Mouse (Mus musculus): ENCODE data around the gene Bin2. TPM values are rescaled to one million over a fixed set of nuclear protein-coding genes. Genes with fewer than 3 reads are reported as not detected.
A peak's percentile ranks its signal among the peaks of the same experiment; 100 is the strongest.

The Bin2 gene
- polyA plus RNA-seq, 1 experiment from 2014 or later, result 1.7 TPM

DNA sequence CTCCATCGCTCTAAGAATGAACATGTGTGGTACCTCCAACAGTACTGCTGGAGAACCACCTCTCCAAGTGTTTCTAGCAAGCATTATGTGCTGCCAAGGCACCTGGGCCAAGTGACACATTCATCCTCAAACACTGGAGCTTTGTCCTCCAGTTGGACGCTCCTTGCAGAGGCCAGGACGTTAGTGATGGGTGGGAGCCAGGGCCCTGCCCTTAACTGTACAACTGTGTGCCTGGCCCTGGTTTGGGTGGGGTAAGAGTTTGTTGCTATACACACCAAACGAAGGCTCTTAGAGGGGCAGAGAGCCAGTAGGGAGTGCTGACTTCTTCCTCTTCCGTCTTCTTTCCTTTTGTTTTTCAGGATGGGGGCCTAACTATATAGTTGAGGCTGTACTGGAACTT, 31.1 kb upstream of the Bin2 start:
- no peak overlapping the region for H3K4me3 ChIP-seq
- ATAC-seq, result no peak
- H3K9me3 ChIP-seq (replicated peaks), result no peaks in the 10 kb centered on the region
- peaks cover 8% of the 10 kb centered on the region; the same call in 1 of the 2 replicates for H3K4me1 ChIP-seq
- H3K36me3 ChIP-seq (ENCODE audit: poor library complexity, severe bottlenecking), result no peaks in the 10 kb centered on the region
- no peak overlapping the region for H3K4me2 ChIP-seq
- no peak overlapping the region for H3K9ac ChIP-seq
- no peak overlapping the region for H3K27ac ChIP-seq
- 79% methylated on average over 5 of the region's 5 CpGs for WGBS
- H3K27me3 ChIP-seq, result peaks cover 13% of the 10 kb centered on the region

DNA sequence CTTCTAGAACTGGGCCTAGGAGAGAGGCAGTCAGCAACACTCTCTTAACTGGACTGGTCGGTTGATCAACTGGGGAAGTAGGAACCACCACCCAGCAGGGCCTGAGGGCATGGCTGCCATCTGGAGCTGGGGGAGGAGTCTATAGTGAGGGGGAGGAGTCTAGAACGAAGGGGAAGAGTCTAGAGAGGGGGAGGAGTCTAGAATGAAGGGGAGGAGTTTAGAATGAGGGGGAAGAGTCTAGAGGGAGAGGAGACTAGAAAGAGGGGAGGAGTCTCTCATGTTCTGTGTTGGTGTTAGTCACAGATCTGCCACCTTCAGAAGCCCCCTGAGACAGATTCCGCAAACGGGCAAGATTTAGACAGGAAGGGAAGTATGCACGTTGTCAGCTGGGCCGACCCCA, 30.0 kb upstream of the Bin2 start:
- H3K27me3 ChIP-seq, result peaks cover 13% of the 10 kb centered on the region
- H3K4me3 ChIP-seq, result no peak overlapping the region
- WGBS, result 70% methylated on average over 6 of the region's 6 CpGs
- no peaks in the 10 kb centered on the region for H3K36me3 ChIP-seq (ENCODE audit: poor library complexity, severe bottlenecking)
- no peak overlapping the region for H3K27ac ChIP-seq
- no peak for ATAC-seq
- no peaks in the 10 kb centered on the region for H3K9me3 ChIP-seq (replicated peaks)
- H3K9ac ChIP-seq, result no peak overlapping the region
- H3K4me2 ChIP-seq, result no peak overlapping the region
- peaks cover 8% of the 10 kb centered on the region; the same call in 1 of the 2 replicates for H3K4me1 ChIP-seq

DNA sequence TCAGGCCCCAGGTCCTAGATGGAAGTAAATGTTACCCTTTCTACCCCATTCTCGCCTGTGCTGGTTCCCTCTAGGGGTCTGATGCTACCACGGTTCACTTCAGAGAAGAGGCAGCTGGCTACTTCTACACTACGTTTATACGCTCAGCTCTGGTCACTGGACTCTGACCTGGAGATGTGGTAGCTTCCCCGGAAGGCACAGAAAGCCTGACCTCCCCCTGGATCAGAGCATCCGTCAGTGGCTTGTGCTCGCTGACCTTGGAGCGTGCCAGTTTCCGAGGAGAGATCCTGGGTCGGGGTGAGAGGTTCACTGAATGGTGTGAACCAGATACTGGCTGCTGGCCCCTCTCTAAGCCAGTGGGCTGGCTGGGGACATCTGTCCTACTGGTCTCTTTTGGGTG, 28.7 kb upstream of the Bin2 start:
- ATAC-seq, result no peak
- 89% methylated on average over 10 of the region's 10 CpGs for WGBS
- peaks cover 2% of the 10 kb centered on the region; the same call in 1 of the 2 replicates for H3K27me3 ChIP-seq

DNA sequence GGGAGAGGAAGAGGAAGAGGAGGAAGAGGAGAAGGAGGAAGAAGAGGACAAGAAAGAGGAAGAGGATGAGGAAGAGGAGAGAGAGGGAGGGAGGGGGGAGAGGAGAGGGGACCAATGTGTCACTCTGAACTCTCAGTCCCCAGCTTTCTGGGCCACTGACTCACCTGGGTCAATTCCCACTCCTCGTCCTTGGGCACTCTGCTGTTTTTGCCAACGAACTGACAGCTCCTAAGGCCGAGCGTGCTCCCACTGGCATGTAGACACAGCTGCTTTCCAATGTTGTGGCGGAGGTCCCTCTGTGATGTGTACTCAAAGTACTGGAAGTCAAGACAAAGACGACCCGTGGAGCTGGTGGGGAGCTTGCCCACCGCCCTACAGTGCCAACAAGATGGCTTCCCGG, 25.1 kb upstream of the Bin2 start:
- 84% methylated on average over 9 of the region's 9 CpGs for WGBS
- Histone ChIP-seq H3K4me1 (no peaks in the 10 kb centered on the region), H3K36me3 (ENCODE audit: poor library complexity, severe bottlenecking) (no peaks in the 10 kb centered on the region), H3K27ac (no peak overlapping the region), H3K9ac (no peak overlapping the region), H3K4me3 (no peak overlapping the region), H3K4me2 (no peak overlapping the region), H3K27me3 (no peaks in the 10 kb centered on the region), H3K9me3 (replicated peaks) (peaks cover 9% of the 10 kb centered on the region)
- ATAC-seq, result no peak

More for the DNA sequence above, 28.7 kb upstream of the Bin2 start:
- H3K9me3 ChIP-seq (replicated peaks), result no peaks in the 10 kb centered on the region
- no peak overlapping the region for H3K9ac ChIP-seq
- no peaks in the 10 kb centered on the region for H3K36me3 ChIP-seq (ENCODE audit: poor library complexity, severe bottlenecking)
- H3K27ac ChIP-seq, result no peak overlapping the region
- H3K4me2 ChIP-seq, result no peak overlapping the region
- no peak overlapping the region for H3K4me3 ChIP-seq
- no peaks in the 10 kb centered on the region for H3K4me1 ChIP-seq

DNA sequence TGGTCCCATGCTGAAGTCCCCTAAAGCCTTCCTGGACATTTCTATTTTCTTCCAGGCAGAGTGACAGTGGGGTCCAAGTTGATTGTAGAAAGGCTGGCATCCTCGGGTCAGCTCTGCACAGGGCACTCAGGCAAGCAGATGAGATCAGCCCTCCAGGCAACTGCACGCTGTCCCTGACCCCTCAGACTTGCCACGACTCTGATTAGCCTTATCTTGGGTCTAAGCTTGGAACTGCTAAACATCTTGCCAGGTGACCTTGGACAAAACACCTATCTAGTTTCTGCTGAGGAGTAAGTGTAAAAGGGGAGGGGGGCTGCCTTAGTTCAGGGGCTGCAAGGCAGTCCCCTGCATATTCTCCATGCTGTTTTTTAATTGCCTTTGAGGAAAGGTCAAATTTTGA, 22.6 kb upstream of the Bin2 start:
- WGBS, result 78% methylated on average over 3 of the region's 3 CpGs
- H3K27me3 ChIP-seq, result no peaks in the 10 kb centered on the region

DNA sequence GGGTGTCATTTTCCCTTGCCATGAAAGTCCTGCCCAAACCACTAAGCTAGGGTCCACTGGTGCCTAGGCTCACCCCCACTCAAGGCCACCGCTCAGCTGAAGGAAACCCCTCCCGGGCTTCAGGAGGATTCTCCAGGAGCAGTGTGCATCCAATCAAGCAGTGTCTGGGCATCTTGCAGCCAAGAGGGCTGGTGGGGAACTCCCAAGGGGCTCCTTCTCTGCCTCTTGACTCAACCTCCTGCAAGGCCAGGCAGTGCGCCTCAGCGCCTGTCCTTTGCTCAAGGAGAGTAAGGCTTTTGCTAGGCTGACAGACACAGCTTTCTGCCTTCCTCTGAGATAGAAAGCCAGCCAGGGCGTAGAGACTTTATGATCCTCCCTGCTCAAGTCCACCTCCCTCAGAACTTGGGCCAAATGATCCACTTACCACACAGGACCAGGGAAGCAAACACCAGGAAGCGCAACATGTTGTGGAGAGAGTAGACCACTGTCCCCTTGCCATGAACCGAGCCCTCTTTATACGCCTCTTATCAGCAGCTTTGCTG, 18.1 kb upstream of the Bin2 start, which contains the start of gene Cela1:
Cela1 (minus strand) TSS at position 492 of the 542 bp plus-strand sequence.
- H3K4me2 ChIP-seq, result no peak within 1 kb of the TSS; the same call in 1 of the 2 replicates
- no peak for ATAC-seq
- no peaks in the 10 kb centered on the region for H3K4me1 ChIP-seq
- no peak within 1 kb of the TSS for H3K27ac ChIP-seq
- H3K36me3 ChIP-seq (ENCODE audit: poor library complexity, severe bottlenecking), result no peaks in the 10 kb centered on the region
- 0 out of 2 replicates have a peak, but pooled peaks cover 7% of the 10 kb centered on the region for H3K27me3 ChIP-seq
- no peak within 1 kb of the TSS for H3K4me3 ChIP-seq
- H3K9ac ChIP-seq, result no peak within 1 kb of the TSS; the same call in 1 of the 2 replicates
- 87% methylated on average over 8 of the region's 8 CpGs for WGBS
- peaks cover 9% of the 10 kb centered on the region for H3K9me3 ChIP-seq (replicated peaks)

More for the DNA sequence above, 22.6 kb upstream of the Bin2 start:
- Histone ChIP-seq H3K27ac (no peak overlapping the region), H3K9ac (no peak overlapping the region), H3K4me2 (no peak overlapping the region), H3K4me3 (no peak overlapping the region), H3K4me1 (no peaks in the 10 kb centered on the region), H3K36me3 (ENCODE audit: poor library complexity, severe bottlenecking) (no peaks in the 10 kb centered on the region), H3K9me3 (replicated peaks) (peaks cover 9% of the 10 kb centered on the region)
- no peak for ATAC-seq

DNA sequence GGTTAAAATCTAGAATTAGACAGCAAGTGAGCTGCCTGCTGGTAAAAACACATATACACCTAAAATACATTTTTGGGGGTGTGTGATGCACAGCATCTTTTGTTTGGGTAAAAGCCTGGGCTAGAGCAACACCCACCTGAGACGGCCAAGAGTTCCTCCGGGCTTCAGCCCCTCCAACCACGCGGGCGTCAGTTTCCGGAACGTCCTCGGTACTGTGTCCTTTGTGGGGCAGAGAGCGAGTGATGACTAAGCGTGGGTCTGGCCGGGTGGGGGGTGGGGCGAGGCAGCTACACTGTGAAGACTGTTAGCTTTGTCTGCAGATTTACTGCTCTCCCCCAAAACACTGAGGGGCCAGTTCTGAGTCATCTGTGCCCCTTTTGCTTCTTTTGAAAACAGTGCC, 17.6 kb upstream of the Bin2 start:
- Histone ChIP-seq H3K27ac (no peak overlapping the region), H3K36me3 (ENCODE audit: poor library complexity, severe bottlenecking) (no peaks in the 10 kb centered on the region), H3K27me3 (0 out of 2 replicates have a peak, but pooled peaks cover 7% of the 10 kb centered on the region), H3K4me3 (no peak overlapping the region), H3K9ac (no peak overlapping the region), H3K4me2 (no peak overlapping the region; the same call in 1 of the 2 replicates), H3K4me1 (no peaks in the 10 kb centered on the region), H3K9me3 (replicated peaks) (peaks cover 9% of the 10 kb centered on the region)
- WGBS, result 61% methylated on average over 12 of the region's 12 CpGs
- no peak for ATAC-seq

DNA sequence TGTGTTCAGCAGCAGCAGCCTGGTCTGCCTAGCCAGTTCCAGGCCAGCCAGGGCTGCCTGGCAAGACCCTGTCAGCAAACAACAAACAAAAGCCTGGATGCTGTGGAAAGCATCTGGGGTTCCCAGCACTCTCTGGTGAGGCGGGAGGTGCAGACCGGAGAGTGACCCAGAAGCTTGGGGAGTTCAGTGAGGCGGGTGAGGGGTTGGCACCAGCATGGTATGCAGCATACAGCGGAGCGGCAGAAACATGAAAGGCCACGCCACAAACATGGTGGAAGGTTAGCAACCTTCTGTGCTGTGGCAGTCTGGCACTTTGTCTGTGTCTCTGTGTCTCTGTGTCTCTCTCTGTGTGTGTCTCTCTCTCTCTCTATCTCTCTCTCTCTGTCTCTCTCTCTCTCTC, 17.1 kb upstream of the Bin2 start:
- H3K4me2 ChIP-seq, result no peak overlapping the region
- no peak for ATAC-seq
- H3K9ac ChIP-seq, result no peak overlapping the region
- H3K27me3 ChIP-seq, result 0 out of 2 replicates have a peak, but pooled peaks cover 7% of the 10 kb centered on the region
- 77% methylated on average over 6 of the region's 6 CpGs for WGBS
- peaks cover 9% of the 10 kb centered on the region for H3K9me3 ChIP-seq (replicated peaks)
- H3K36me3 ChIP-seq (ENCODE audit: poor library complexity, severe bottlenecking), result no peaks in the 10 kb centered on the region
- H3K27ac ChIP-seq, result no peak overlapping the region
- H3K4me1 ChIP-seq, result no peaks in the 10 kb centered on the region
- H3K4me3 ChIP-seq, result no peak overlapping the region

DNA sequence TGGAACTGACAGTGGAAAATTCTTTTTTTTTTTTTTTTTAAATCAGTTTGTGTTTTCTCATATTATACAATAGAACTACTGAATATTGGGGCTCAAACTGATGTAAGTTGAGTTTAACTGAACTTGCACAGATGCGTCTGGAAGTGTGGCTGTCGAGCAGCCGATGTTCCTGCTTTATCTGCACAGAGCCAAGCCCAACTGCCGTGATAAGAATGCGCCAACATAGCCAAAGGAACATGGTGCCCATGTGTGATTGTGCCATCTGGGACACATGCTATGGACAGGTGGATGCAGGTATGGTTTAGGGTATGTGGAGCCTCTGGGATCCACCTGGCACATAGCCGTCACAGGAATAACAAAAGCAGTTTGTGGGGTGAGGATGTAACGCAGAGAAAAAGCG, 16.5 kb upstream of the Bin2 start:
- H3K27ac ChIP-seq, result no peak overlapping the region
- no peaks in the 10 kb centered on the region for H3K4me1 ChIP-seq
- H3K4me2 ChIP-seq, result no peak overlapping the region
- H3K36me3 ChIP-seq (ENCODE audit: poor library complexity, severe bottlenecking), result no peaks in the 10 kb centered on the region
- WGBS, result 88% methylated on average over 8 of the region's 8 CpGs
- H3K9ac ChIP-seq, result no peak overlapping the region
- peaks cover 9% of the 10 kb centered on the region for H3K9me3 ChIP-seq (replicated peaks)
- H3K27me3 ChIP-seq, result 0 out of 2 replicates have a peak, but pooled peaks cover 7% of the 10 kb centered on the region
- no peak for ATAC-seq
- no peak overlapping the region for H3K4me3 ChIP-seq

DNA sequence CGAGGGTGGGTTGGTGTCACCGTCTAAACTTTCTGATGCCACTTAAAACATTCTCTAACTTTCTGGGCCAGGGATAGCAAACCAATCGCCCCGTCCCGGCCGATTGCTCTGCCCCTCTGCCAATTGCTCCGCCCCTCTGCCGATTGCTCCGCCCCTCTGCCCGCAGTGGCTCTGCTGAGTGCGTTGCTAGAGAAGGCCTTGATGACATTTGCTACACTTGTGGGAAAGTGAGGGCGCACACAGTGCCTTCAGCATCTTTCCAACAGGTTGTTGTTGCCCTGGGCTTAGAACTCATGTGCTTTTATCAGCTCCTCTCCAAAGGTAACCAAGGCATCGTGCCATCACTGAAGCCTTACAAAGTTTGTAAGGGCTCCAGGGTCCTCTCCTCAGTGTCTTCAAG, 15.9 kb upstream of the Bin2 start:
- 24% methylated on average over 13 of the region's 13 CpGs for WGBS
- H3K4me3 ChIP-seq, result no peak overlapping the region
- no peaks in the 10 kb centered on the region for H3K4me1 ChIP-seq
- H3K9me3 ChIP-seq (replicated peaks), result peaks cover 4% of the 10 kb centered on the region
- 0 out of 2 replicates have a peak, but pooled peaks cover 7% of the 10 kb centered on the region for H3K27me3 ChIP-seq
- H3K27ac ChIP-seq, result no peak overlapping the region
- no peak for ATAC-seq
- H3K9ac ChIP-seq, result no peak overlapping the region
- no peaks in the 10 kb centered on the region for H3K36me3 ChIP-seq (ENCODE audit: poor library complexity, severe bottlenecking)
- no peak overlapping the region for H3K4me2 ChIP-seq

DNA sequence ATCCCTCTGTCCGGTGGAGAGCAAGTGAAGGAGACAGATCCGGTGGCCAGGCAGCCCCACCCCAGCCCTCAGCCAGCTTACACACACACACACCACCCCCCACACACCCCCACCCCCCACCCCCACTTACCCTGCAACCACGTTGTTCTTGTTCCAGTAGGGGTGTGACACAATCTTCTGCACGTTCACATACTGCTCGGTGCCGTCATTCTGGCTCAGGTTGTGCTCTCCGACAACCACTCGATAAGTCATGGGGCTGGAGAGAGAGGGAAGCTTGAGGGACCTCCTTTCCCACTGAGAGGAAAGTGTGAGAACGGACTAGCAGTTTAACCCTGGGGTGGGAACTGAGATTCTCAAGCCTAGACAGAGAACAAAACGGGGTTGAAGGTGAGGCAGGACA, 15.1 kb upstream of the Bin2 start:
- no peaks in the 10 kb centered on the region for H3K36me3 ChIP-seq (ENCODE audit: poor library complexity, severe bottlenecking)
- H3K27me3 ChIP-seq, result 0 out of 2 replicates have a peak, but pooled peaks cover 7% of the 10 kb centered on the region
- no peak overlapping the region for H3K4me3 ChIP-seq
- H3K4me1 ChIP-seq, result no peaks in the 10 kb centered on the region
- no peak overlapping the region for H3K27ac ChIP-seq
- H3K4me2 ChIP-seq, result no peak overlapping the region
- no peak for ATAC-seq
- 79% methylated on average over 10 of the region's 10 CpGs for WGBS
- H3K9ac ChIP-seq, result no peak overlapping the region
- no peaks in the 10 kb centered on the region for H3K9me3 ChIP-seq (replicated peaks)

DNA sequence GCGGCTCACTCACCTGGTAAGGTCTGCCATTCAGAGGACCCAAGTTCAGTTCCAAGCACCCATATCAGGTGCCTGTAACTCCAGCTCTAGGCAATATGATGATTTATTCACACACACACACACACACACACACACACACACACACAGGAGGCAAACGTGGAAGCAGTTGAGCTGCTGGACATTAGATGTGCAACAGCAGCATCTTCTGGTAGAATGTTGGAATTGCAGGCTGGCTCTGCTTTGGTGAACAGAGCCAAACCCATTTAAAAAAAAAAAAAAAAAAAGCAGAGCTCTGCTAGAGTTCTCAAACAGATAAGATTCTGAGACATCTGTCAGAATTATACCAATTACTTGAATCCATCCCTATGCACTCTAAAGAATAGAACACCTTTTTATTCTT, 13.7 kb upstream of the Bin2 start:
- Histone ChIP-seq H3K4me1 (no peaks in the 10 kb centered on the region), H3K4me2 (no peak overlapping the region), H3K27me3 (0 out of 2 replicates have a peak, but pooled peaks cover 7% of the 10 kb centered on the region), H3K9me3 (replicated peaks) (no peaks in the 10 kb centered on the region), H3K4me3 (no peak overlapping the region), H3K36me3 (ENCODE audit: poor library complexity, severe bottlenecking) (no peaks in the 10 kb centered on the region), H3K27ac (no peak overlapping the region), H3K9ac (no peak overlapping the region)
- 50% methylated on average over 2 of the region's 2 CpGs for WGBS
- peak; percentile 38; the same call in 1 of the 2 replicates for ATAC-seq

DNA sequence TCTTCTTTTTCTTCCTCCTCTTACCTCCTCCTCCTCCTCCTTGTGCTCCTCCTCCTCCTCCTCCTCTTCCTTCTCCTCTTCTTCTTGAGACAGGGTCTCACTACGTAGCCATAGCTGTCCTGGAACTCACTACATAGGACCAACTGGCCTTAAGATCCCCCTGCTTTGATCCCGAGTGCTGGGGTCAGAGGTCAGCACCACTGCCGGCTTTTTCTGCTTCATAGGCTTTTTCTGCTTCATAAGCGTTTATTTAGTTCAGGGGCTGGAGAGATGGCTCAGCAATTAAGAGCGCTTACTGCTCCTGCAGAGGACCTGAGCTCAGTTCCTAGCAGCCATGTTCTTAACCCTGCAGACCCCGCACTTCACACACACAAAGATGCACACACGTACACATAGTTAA, 12.4 kb upstream of the Bin2 start:
- H3K36me3 ChIP-seq (ENCODE audit: poor library complexity, severe bottlenecking), result no peaks in the 10 kb centered on the region
- H3K9me3 ChIP-seq (replicated peaks), result no peaks in the 10 kb centered on the region
- no peak overlapping the region for H3K4me3 ChIP-seq
- H3K9ac ChIP-seq, result no peak overlapping the region
- no peak for ATAC-seq
- no peak overlapping the region for H3K27ac ChIP-seq
- H3K27me3 ChIP-seq, result 0 out of 2 replicates have a peak, but pooled peaks cover 7% of the 10 kb centered on the region
- no peaks in the 10 kb centered on the region for H3K4me1 ChIP-seq
- 32% methylated on average over 7 of the region's 7 CpGs for WGBS
- no peak overlapping the region for H3K4me2 ChIP-seq
